Mouse (Mus musculus) heart, adult 11 months (tissue): ENCODE results near the gene Fam169a.
A peak's percentile ranks its signal among the peaks of the same experiment; 100 is the strongest.

Experiments used
- DNase-seq: peaks from one replicate; pipeline ENCODE4 v3.0.0; 2022

Gene Fam169a

GRCm38 (mm10) chr13:97066649-97067550 lies at the start of gene Fam169a:
Gene Fam169a, plus strand, starts transcription at chr13:97067286.
- DNase-seq = peak; percentile 12

GRCm38 (mm10) chr13:97017711-97018110 lies 49.4 kb upstream of the Fam169a start:
- peak; percentile 13 for DNase-seq

- no peak for DNase-seq
Measured at GRCm38 (mm10) chr13:97020122-97020521, 47.0 kb upstream of the Fam169a start.

DNA sequence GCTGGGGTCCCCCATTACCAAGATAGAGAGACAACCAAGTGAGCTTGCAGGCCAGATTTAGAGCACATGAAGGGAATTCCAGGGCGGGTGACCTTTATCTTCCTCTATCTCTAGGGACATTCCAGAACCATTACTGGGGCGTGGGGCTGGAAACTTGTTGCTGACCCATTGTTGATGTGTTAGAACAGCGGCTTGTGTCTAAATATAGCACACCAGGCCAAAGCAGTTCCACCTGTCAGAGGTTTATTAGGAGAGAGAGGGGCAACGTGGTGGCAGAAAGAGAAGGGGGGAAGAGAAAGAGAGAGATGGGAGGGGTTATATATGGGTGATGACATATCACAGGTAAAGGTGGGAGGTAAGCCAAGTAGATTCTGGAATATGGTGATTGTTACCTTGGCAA lies 45.2 kb upstream of the Fam169a start:
- peak; percentile 81 for DNase-seq

GRCm38 (mm10) chr13:97030075-97030474 lies 37.0 kb upstream of the Fam169a start:
- DNase-seq = peak; percentile 80

DNA sequence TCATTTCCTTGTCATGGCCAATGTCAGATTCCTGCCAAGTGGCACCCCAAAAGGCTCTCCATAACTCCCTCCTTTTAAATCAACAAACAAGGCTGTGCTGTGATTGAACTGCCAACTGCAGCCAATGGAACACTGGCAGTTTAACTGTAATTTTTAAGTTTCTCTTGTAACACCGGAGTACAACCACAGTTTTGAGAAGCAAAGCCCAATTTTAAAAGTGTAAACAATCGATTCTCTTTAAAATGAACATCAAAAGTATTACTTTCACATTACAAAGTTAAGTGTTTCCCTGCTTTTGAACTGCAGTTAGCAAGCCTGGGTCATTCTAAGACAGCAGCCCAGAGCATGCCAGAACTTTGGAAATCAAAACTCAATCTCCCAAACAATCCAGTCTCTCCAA lies 32.8 kb upstream of the Fam169a start, which contains the start of gene 1700029F12Rik:
1700029F12Rik (minus strand) TSS at position 101 of the 400 bp plus-strand sequence.
- peak; percentile 25 for DNase-seq

GRCm38 (mm10) chr13:97051158-97051557 lies 15.9 kb upstream of the Fam169a start:
- DNase-seq = peak; percentile 80

- DNase-seq = no peak
Measured at GRCm38 (mm10) chr13:97052667-97053066, 14.4 kb upstream of the Fam169a start.

GRCm38 (mm10) chr13:97053844-97054243 lies 13.2 kb upstream of the Fam169a start:
- peak; percentile 92 for DNase-seq

GRCm38 (mm10) chr13:97057817-97058216 lies 9.3 kb upstream of the Fam169a start:
- peak; percentile 18 for DNase-seq

- peak; percentile 52 for DNase-seq
Measured at GRCm38 (mm10) chr13:97059746-97060145, 7.3 kb upstream of the Fam169a start.

DNA sequence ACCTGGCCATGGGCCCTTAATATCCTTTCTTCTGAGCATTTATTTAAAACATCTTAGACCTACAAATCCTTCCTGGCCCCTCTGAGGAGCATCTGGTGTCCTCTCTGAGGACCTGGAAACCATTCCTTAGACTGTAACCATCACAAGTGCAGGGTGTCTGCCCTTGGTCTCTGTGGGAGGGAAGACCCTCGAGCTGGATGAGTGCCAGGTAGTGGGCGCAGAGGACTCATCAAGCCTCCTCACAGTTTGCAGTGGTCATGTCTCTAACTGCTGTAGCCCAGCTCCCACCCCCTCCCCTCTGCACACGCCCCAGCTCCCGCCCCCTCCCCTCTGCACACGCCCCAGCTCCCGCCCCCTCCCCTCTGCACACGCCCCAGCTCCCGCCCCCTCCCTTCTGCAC lies 6.8 kb upstream of the Fam169a start:
- peak; percentile 33 for DNase-seq

GRCm38 (mm10) chr13:97062151-97062550 lies 4.9 kb upstream of the Fam169a start:
- peak; percentile 51 for DNase-seq

GRCm38 (mm10) chr13:97063431-97063830 lies 3.7 kb upstream of the Fam169a start:
- peak; percentile 64 for DNase-seq

GRCm38 (mm10) chr13:97064413-97064812 lies 2.7 kb upstream of the Fam169a start:
- peak; percentile 56 for DNase-seq

DNA sequence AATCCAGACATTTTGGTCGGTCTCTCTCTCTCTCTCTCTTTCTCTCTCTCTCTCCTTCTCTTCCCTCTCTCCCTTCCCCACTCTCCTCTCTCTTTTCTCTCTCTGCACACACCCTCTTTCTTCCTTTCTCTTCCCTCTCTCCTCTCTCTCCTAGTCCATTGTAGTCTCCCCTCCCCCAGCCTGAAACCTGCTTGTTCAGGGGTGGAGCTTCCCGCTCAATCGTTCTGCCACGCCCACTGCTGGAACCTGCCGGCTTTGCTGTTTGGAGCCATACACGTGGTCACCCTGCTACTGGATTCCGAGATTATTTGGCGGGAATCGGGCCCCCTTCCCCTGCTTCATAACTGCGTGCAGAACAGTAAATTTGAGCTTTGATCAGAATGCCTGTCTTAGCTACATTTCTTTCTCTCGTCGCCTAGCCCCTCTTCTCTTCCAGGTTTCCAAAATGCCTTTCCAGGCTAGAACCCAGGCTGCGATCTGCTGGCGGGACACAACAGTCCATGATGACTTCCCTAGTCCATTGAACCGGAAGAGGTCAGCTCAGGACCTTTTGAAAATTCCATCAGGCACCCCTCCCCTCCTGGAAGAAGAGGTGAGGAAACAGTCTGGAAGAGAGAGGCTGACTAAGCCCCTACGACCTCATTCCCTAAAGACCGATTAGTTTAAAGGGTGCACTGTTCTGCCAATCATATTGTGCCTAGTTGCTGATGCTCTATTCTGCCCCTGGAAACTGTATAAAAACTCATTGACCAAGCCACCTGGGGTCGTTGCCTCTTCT lies 2.1 kb upstream of the Fam169a start:
- peak; percentile 23 for DNase-seq

GRCm38 (mm10) chr13:97067691-97068090 lies 605 bp downstream of the Fam169a start:
- no peak for DNase-seq

- DNase-seq = peak; percentile 9
Measured at GRCm38 (mm10) chr13:97068151-97068550, 1.1 kb downstream of the Fam169a start.

DNA sequence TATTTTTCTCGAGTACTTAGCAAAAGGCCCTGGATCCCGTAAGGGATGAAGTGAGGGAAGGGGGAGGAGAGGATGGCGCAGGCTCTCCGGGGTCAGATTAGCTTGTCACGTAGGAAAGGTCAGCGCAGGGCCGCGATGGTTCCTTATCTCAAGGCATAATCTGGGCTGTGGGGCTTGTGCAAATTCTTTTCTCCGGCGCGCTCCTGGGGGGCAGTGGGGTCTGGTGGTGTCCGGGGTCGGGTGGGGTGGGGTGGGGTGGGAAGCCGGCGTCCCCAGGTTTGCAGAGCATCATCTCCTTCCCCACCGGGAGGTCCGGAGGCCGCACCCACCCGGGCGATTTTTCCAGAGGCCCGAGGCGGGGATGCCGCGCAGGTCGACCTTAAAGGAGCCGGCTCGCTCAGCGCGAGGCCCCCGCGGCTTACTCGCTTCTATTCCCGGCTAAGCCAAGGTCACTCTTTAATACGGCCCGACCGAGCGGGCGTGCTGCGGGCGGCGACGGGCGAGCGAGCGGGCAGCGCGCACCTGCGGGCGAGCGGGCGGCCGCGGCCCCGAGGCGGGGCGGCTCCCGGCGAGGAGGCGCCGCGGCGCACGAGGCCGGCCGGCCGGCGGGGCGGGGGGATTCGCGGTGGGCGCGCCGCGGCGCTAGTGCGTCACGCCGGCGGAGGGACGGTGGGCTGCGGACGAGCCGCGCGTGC lies 4.0 kb downstream of the Fam169a start:
- DNase-seq = peak; percentile 66

- DNase-seq = peak; percentile 62
Measured at GRCm38 (mm10) chr13:97071626-97072241, 4.6 kb downstream of the Fam169a start.

DNA sequence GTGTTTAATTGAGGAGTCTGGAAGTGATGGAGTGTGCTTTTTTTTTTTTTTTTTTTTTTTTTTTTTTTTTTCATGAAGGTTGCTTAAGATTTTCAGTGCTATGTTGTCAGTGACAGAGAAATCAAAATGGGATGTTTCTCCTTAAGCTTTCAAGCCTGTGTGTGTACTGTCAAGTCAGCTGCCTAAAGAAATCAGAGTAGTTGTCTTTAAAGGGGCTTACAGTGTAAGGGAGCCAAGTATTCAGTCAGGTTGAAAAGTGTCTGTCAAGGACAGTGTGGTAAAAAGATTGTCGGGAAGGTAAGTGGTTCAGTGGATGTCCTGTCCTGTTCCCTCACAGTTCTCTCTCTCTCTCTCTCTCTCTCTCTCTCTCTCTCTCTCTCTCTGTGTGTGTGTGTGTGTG lies 6.4 kb downstream of the Fam169a start:
- DNase-seq = no peak

- DNase-seq = peak; percentile 52
Measured at GRCm38 (mm10) chr13:97077556-97077955, 10.5 kb downstream of the Fam169a start.

- peak; percentile 41 for DNase-seq
Measured at GRCm38 (mm10) chr13:97080201-97080600, 13.1 kb downstream of the Fam169a start.
